Mouse (Mus musculus): Measurements from ENCODE around the gene Gpr4.

Gpr4 gene

DNA sequence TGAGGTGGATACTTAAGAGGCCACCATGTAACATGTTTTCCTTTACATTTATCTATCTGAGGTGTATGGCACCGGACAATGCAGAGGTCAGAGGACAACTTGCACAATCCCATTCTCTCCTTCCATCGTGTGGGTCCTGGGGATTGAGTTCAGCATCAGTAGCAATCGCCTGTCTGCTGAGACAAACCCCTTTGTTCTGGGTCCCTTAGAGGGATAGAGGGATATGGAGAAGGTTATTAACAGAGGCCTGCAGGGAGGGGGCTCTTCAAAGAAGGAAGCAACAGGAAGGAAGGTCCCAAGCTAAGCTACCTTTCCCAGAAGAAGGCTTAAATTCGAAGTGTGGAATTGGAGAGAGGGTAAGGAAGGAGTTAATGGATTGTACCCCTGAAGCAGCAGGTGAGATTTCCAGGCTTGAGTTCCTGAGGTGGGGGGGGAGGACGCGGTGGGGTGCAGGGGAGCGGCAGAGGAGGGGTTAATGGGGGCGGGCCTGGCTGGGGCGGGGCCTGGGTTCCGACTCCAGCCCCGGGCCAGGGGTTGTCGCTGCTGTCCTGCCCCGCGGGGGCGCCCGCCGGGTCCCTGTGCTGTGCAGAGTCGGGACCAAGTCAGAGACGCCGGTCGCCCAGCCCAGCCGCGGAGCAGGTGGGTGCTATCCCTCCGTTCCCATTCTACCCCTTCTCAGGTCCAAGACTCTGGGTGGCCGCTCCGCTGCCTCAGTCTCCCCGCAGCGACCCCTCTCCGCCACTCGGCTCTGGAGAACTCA is at the start of gene Gpr4:
TSS of gene Gpr4 (plus strand) at position 543 of the 760 bp plus-strand sequence.
- no peak for DNase-seq (ENCODE audit: extremely low read depth, low read depth)

DNA sequence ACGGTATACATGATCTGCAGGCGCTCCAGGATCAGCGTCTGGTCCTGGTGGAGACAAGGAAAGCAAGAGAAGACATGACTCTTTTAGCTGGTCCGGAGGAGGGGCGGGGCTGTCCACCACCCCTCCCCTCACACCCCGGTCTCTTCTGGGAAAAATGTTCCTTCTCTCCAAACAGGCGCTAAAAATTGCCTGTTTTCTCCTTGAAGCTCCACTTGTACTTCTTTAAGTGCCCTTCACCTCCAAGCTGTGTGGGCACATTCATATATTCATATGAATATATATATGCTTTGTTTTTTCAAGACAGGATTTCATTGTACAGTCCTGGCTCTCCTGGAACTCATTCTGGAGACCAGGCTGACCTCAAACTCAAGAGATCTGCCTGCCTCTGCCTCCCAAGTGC is 49.4 kb upstream of the Gpr4 start:
- DNase-seq (ENCODE audit: extremely low read depth, low read depth), result no peak

DNA sequence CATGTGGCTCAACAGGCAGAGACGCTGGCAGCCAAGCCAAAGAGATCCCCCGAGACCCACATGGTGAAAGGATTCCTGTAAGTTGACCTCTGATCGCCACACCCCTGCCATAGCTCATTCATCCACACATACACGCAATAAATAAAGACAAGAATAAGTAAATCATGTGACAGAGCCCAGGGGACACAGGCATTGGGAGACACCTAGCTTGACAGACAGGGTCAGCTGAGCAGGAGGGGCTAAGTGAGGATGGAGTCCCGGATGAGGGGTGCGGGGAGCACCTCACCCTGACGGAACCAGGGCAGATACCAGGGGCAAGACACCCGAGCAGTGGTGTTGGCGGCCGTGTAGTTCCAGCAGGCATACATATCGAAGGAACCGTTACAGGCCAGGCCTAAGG is 48.6 kb upstream of the Gpr4 start:
- DNase-seq (ENCODE audit: extremely low read depth, low read depth), result no peak

DNA sequence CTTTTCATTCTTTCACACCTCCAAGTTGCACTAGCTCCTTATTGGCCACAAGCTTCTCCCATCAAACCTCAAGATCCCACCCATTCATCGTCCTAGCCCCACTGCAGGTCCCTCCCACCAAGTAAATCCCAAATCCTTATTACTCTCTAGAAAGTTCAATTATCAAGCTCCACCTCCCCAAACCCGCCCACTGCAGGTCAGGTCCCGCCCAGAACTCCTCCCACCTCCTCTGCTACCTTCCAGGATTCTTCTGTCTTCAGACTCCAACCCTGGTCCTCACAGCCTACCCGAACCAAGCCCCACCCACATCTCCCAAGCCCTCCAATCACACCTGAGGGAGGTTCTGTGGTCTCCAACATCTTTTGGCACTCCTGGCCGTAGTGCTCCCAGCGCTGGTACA is 48.1 kb upstream of the Gpr4 start:
- peak; percentile 87 for DNase-seq (ENCODE audit: extremely low read depth, low read depth)

DNA sequence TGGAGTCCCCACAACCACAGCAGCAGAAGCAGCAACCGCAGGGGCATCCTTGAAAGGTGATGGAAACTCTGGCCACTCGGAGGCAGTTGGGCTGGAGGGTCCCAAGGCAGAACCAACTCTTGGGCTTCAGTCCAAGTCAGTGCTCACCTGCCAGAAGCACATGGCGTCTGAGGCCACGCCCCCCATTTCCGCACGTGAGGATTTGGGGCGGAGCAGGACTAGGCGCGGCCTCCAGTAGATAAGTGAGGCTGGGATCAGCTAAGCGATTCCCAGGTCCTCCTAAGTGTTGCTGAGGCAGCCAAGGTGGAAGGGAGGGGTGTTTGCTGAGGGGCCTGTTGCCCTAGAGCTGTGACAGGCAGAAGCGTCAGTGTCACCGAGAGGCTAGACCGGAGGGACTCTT is 47.4 kb upstream of the Gpr4 start:
- no peak for DNase-seq (ENCODE audit: extremely low read depth, low read depth)

DNA sequence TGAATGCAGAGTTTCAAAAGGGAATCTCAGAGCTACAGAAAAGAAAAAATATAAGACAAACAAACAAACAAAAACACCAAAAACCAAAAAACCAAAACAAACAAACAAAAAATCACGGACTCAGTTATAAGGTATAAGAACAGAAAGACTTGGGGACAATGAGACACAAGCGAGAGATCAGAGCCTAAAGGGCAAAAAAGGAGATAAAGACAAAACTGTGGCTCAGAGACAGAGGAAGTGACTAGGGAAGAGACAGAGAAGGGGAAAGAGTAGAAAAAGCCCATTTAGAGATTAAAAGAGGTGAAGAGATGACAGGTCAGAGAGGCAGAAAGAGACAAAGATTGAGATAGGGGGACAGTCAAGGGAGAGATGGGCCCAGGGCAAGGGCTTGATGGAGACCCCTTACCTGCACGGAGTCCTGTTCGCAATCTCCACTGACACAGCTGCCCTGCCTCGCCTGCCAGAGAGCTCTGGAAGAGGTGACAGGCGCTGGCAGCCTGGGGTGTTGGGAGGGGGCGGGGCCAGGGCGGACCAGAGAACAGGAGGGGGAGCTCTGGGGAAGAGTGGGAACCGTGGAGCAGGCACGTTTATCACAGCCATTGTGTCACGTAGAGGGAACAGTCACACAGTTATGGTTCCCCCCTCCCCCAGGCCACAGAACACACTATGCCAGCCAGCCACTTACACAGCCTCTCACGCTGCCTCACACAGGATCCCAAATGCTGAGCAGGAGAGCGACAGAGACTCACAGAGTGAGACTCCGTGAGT is 46.5 kb upstream of the Gpr4 start, which contains the start of gene Gipr:
TSS of gene Gipr (minus strand) at position 472 of the 768 bp plus-strand sequence.
- DNase-seq (ENCODE audit: extremely low read depth, low read depth), result no peak

DNA sequence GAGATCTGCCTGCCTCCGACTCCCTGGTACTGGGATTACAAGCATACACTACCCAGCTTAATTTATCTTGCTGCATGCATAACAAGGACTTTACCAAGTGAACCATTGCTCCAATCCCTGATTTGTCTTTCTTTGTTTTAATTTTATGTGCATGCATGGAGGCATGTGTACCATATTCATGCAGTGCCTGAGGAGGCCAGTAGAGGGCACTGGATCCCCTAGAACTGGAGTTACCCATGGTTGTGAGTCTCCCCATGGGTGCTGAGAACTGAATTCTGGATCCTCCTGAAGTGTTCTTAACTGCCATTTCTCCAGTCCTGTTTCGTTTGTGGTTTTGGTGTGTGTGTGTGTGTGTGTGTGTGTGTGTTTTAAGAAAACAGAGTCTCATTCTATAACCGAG is 45.3 kb upstream of the Gpr4 start:
- no peak for DNase-seq (ENCODE audit: extremely low read depth, low read depth)

DNA sequence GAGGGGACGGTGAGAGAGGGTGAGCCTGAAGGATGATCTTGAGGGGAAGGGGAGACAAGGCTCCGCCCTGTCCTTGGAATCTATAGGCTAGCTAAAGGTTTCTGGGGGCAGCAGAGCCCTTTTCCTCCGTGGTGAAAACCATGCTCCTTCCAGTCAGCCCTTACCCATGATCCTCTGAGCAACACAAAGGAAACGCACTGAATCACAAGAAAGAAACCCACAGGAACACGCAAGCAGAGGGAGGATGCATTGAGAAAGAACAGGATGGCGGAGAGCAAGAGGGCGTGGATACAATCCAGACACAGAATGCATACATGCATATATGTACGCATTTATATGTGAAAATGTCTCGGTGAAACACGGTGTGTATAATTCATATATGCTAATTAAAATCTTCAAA is 42.8 kb upstream of the Gpr4 start:
- no peak for DNase-seq (ENCODE audit: extremely low read depth, low read depth)

DNA sequence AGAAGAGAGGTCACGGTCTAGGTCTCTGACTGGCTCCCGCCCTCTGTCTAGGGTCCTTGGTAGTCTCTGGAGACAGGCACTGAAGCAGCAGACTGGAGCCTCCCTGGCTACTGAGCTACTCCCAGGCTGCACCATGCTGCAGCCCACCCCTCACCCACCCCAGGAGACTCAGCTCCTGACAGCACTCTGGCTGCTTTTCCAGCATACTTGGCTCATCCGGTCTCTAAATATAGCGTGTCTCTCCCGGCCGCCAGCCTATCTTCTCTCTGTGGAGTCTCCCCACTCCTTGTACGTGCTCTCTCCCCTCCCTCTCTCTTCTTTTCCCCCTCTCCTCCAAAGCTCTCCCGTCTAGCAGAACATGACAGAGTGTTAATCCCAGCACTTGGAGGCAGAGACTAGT is 42.2 kb upstream of the Gpr4 start:
- DNase-seq (ENCODE audit: extremely low read depth, low read depth), result no peak

DNA sequence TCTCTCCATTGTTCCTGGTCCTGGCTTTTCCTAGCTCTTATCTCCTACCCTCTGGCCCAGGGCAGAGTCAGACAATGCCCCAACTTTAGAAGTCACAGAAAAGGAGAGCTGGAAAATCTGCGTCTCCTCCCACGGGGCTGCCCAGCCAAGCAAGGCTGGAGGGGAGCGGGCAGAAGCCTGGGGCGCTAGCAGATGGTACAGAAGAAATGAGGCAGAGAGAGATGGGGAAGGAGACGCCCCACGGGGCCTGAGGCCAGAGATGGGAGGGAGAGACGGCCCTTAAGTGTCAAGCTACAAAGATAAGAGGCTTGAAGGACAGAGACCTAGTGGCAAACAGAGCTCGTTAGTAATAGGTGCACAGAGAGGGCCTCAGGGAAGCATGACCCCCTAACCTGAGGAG is 40.5 kb upstream of the Gpr4 start:
- no peak for DNase-seq (ENCODE audit: extremely low read depth, low read depth)

DNA sequence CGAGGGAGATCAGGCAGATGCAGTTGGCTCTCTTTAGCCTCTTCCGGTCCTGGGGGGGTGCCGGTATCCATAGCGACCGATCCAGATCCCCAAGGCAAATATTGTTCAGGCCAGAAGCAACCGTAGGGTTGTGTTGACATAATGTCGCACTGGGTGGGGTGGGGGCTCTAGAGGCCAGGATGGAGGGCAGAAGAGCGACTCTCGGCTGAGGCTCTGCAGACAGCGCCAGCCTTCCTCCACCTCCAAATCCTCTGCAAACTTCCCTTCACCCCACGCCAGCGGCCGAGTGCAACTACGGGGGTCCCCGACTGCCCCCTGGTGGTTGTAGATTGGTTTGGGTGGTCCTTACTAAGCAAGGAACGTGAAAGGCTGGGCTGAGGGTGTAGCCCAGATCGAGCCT is 39.5 kb upstream of the Gpr4 start:
- DNase-seq (ENCODE audit: extremely low read depth, low read depth), result no peak

DNA sequence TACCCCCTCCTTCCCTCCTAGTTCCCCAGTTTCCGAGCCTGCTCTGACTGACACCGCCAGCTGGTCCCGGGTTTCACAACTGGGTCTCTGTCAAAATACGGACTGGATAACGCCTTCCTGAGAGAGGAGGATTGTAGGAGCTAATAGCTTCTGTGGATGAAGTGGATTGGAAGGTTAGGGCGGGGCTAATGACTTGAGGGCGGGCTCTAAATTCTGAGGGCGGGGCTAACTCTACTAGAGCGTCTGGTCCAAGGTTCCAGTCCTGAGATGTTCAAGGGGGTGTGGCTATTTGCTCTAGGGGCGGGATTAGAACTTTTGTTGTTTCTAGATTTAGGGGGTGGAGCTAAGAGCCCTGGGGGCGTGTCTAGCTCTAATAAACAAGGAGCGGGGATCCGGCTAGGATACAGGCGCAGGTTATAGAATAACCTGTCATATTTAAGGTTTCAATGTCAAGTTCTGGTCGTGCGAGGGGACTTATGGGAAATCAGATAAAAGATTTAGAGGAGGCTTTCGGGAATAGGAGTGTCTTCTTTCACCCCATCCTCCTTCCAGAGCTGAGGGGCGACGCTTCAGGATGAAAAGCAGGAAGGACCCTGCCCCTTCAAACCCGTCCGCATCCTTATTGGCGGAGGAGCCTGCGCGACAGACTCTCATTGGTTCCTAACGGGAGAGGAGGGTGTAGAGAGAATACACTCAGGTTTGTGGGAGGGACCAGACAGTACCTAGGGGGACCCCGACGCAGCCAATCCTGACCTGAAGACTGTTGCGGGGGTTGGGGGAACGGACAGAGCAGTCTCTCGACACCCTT is 36.4 kb upstream of the Gpr4 start, which contains the start of gene Eml2:
TSS of gene Eml2 (plus strand) at position 714 of the 808 bp plus-strand sequence.
- no peak for DNase-seq (ENCODE audit: extremely low read depth, low read depth)

DNA sequence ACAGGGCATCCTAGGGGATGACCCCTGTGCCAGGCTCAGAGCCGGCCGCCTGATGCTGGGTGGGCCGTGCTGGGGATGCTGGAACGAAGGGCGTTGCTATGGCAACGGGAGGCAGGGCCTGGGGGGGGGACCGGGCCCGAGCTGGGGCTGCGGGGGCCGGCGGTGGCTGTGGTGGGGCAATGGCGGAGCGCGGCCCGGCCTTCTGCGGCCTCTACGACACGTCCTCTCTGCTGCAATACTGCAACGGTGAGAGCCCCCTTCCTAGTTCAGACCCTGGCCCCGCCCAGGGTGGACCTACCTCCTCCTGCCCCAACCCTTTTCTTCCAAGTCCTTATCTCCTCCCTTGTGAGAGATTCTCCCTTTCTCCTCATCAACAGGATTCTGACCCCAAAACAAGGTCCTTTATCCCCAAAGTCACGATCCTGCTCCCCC is 35.8 kb upstream of the Gpr4 start:
- DNase-seq (ENCODE audit: extremely low read depth, low read depth), result no peak

DNA sequence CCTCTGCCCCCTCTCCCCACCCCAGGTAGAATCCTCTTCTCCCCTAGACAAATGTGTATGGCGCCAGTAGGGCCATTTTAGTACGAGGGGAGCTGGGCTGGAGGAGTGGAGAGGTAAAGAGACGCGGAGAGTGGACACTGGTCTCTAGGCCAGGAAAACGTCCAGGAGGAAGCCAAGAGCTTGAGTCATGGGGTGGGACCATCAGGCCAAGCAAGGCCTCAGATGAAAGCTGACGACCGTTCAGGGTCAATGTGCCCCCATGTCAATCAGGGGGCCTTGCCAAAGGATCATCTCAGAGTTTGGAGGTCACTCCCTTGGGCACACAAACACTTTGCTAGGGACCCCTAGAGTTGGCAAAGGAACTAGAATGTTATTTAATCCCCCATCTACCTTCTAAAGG is 35.1 kb upstream of the Gpr4 start:
- no peak for DNase-seq (ENCODE audit: extremely low read depth, low read depth)

DNA sequence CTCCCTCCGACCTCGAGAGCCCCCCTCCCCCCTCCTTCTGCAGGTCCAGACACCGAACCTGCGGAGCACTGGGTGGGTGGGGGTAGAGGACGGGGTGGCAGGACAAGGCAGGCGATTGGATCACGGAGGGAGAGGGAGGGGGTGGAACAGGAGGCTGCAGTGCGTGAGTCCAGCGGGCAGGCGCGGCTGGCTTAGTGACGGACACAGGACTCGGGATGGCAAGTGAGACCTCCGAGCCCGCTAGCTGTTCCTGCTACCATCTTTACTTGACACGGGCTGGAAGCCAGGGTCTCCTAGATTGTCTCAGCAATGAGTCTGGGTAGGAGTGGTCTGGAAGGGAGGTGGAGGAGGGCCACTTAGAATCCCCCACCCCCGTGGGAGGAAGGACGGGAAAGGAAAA is 34.3 kb upstream of the Gpr4 start:
- DNase-seq (ENCODE audit: extremely low read depth, low read depth), result no peak

DNA sequence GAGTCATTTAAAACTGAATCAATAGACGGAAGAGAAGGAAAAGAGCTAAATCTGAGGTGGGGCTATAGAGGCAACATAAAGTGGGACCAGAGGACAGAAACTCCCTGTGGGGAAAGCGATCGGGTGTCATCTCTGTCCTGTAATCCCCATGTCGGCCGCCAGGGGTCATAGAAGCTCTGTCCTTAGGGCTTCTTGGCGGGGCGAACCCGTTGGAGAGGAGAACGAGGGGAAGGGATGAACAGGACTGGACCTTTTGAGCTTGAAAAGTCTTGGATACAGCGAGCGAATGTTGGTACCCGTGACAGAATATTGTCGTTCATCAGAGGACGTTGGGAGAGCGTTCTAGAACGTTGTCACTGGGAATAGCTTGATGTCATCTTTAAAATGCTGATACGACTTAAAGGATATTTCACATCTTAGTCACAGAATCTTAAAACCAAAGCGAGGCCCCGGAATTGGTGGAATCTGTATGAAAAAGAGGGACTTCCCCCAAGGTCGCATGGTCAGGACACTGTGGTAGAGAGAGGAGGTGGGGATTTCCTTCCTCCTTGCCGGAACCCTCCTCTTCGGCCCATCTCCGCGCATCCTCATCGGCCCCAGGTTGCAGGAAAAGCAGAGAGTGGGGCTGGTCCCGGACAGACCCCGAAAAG is 33.8 kb upstream of the Gpr4 start:
- peak; percentile 63 for DNase-seq (ENCODE audit: extremely low read depth, low read depth)

DNA sequence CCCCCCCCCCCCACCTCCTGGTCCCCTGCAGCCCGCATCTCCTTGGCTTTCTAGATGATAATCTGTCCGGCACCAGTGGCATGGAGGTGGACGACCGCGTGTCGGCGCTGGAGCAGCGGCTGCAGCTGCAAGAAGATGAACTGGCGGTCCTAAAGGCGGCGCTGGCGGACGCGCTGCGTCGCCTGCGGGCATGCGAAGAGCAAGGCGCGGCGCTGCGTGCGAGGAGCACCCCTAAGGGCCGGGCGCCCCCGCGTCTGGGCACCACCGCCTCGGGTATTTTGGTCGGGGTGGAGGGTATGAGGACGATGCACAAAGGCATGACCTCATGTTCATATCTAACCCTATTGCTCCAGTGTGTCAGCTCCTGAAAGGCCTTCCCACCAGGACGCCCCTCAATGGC is 33.2 kb upstream of the Gpr4 start:
- DNase-seq (ENCODE audit: extremely low read depth, low read depth), result no peak

DNA sequence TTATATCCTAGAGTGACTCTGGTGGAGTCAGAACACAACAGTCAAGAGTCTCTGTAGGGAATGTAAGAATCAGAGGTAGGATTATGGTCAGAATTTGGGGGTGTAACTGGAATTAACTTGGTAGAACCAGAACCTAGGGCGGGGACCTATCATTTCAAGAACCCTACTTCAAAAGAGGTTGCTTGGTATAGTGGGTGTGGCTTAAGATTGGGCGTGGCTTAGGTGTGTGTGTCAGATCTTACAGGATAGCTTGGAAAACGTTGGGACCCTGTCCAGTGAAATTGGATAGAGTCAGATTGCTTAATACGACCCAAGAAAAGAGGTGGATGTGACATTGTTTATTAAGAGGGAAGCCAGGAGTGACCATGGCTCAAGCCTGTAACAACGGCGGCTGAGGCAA is 32.4 kb upstream of the Gpr4 start:
- DNase-seq (ENCODE audit: extremely low read depth, low read depth), result no peak

DNA sequence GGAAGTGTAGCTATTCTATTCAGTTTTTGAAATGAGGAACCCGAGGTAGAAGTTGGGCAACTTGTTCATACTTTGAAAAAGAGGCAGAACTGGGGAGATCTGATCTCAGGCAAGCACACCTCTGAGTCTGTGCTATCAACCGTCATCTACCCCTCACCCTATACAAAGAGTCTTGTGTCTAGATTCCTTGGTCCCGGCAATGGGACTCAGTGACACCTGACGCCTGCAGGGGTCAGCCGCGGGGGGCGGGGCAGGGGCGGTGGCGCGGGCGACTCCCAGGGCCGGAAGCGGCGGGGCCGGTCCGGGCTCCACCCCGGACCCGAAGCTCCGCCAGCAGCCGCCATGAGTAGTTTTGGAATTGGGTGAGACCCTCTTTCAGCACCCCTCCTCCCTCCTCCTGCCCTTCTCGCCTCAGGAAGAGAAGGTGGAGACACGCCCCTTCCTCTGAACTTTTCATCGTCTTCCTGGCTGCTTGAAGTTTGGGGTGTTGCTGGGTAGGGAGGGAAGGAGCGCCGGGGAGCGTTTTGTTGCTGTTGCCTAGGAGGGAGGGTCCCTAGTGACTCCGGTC is 31.4 kb upstream of the Gpr4 start:
- DNase-seq (ENCODE audit: extremely low read depth, low read depth), result peak; percentile 75

DNA sequence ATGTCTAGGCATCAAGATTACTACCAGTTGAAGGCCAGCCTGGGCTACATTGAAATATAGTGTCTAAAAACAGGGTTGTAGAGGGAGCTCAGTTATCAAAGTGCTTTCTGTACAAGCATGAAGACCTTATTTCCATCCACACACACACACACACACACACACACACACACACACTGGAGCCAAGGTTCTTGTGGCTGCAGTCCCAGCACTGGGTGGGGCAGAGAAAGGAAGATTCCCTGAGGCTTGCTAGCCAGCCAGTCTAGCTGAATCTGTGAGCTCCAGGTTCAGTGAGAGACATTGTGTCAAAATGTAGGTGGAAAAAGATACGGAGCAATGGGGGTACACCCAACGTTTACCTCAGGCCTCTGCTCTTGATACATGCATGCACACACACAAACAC is 28.1 kb upstream of the Gpr4 start:
- DNase-seq (ENCODE audit: extremely low read depth, low read depth), result no peak

DNA sequence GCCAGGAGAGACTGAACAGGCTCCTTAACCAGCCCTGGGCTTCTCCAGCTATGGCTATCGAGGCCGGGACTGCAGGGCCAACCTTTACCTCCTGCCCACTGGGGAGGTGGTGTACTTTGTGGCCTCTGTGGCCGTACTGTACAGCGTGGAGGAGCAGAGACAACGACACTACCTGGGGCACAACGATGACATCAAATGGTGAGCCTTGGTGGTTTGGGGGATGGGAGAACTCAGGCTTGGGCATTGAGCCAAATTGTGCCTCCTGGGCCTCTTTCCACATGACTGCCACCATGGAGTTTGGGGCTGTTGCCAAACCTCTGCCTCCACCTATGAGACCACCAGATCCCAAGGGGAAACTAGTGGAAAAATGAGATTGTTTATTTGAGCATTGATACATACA is 27.6 kb upstream of the Gpr4 start:
- no peak for DNase-seq (ENCODE audit: extremely low read depth, low read depth)
